ENCODE assay signal across 14 mouse cellular contexts in the genomic region with DNA sequence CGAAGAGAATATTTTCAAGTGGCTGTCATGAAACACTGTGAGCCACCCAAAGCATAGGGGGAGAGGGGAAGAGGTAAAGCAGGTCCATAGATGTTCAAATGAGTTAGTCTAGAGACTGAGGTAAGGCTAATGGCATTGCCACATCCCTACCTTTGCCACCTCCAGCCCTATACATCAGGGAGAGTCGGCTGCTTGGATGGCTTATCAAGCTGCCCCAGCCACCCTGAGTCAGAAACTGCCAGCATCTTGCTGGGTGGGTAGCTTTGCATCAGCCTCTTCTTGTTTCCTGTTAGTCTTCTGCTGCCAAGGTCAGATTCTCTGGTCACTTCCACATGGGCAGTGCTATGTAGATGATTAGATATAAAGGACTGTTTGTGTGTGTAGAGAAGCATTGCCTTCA.
DNase-seq lines count a peak whose midpoint lies in the region; ATAC-seq lines count a peak whose summit lies in the region.
"Had no signal": no experiment of that assay in that cellular context is flagged by ENCODE, and none has a peak within 500 bp of the region (broad histone marks: within the 10 kb centered on the region; RNA-seq: fewer than 3 reads in every experiment).

No protein-coding gene starts in this region.

- WGBS in liver, embryonic 11.5 days: 61% methylated on average over 2 of the region's 2 CpGs
- 92% methylated on average over 2 of the region's 2 CpGs for WGBS in neural tube, embryonic 15.5 days
- WGBS in midbrain, embryonic 16.5 days: 86% methylated on average over 2 of the region's 2 CpGs

- H3K9ac ChIP-seq in liver, embryonic 11.5 days (ENCODE audit: low read depth, low read length): no peak overlapping the region
- H3K9ac ChIP-seq in neural tube, embryonic 15.5 days (replicated peaks): no peak overlapping the region
- no peak overlapping the region for H3K9ac ChIP-seq in midbrain, embryonic 16.5 days (ENCODE audit: low read depth, low read length)
- H3K9ac ChIP-seq: lung, embryonic 15.5 days had no signal

- peak; percentile 78 for ATAC-seq in liver, embryonic 11.5 days (replicated peaks; ENCODE audit: low FRiP score)
- ATAC-seq in megakaryocyte-erythroid progenitor cell, adult 5-6 weeks (replicated peaks; ENCODE audit: low FRiP score, low TSS enrichment, poor library complexity, severe bottlenecking): peak; percentile 79
- ATAC-seq in neural tube, embryonic 15.5 days (ENCODE audit: low FRiP score): no peak
- no peak for ATAC-seq in midbrain, embryonic 16.5 days
- ATAC-seq: CD4-positive, CD25-positive, alpha-beta regulatory T cell, adult 4 months had no signal

- H3K9me3 ChIP-seq in liver, embryonic 11.5 days (ENCODE audit: control insufficient read depth, low read length): no peaks in the 10 kb centered on the region
- H3K9me3 ChIP-seq in neural tube, embryonic 15.5 days (replicated peaks): no peaks in the 10 kb centered on the region
- H3K9me3 ChIP-seq in midbrain, embryonic 16.5 days (replicated peaks; ENCODE audit: control insufficient read depth, low read length, poor library complexity, severe bottlenecking): no peaks in the 10 kb centered on the region
- H3K9me3 ChIP-seq: lung, embryonic 15.5 days had no signal

- H3K4me2 ChIP-seq in liver, embryonic 11.5 days: peak overlapping the region; percentile 42; the same call in 1 of the 2 replicates
- no peak overlapping the region for H3K4me2 ChIP-seq in neural tube, embryonic 15.5 days
- H3K4me2 ChIP-seq in midbrain, embryonic 16.5 days (ENCODE audit: low read length): no peak overlapping the region
- H3K4me2 ChIP-seq: lung, embryonic 15.5 days had no signal

- DNase-seq in spleen, adult 12 weeks (ENCODE audit: low spot score): peak; percentile 56
- DNase-seq in spleen, adult 18-20 months: no peak
- no peak for DNase-seq in liver, embryonic 11.5 days (ENCODE audit: low spot score)
- no peak for DNase-seq in gastrocnemius, postnatal 25 days
- DNase-seq in thymus, postnatal 10 days (ENCODE audit: low spot score in 2 of 2): no peak
- DNase-seq: cerebellum, adult 8-10 months; embryo, embryonic 11 days; kidney, postnatal 14 days; left cerebral cortex, postnatal 4 days had no signal

- H3K4me1 ChIP-seq in liver, embryonic 11.5 days (replicated peaks; ENCODE audit: control insufficient read depth, insufficient read depth, low read length): peaks cover 36% of the 10 kb centered on the region
- H3K4me1 ChIP-seq in neural tube, embryonic 15.5 days: no peaks in the 10 kb centered on the region
- H3K4me1 ChIP-seq in midbrain, embryonic 16.5 days (ENCODE audit: control insufficient read depth, insufficient read depth, low read length): no peaks in the 10 kb centered on the region
- H3K4me1 ChIP-seq: lung, embryonic 15.5 days had no signal

- no peak overlapping the region for H3K4me3 ChIP-seq in liver, embryonic 11.5 days (ENCODE audit: low read depth, low read length)
- no peak overlapping the region for H3K4me3 ChIP-seq in neural tube, embryonic 15.5 days (replicated peaks)
- no peak overlapping the region for H3K4me3 ChIP-seq in midbrain, embryonic 16.5 days (ENCODE audit: low read depth, low read length)
- H3K4me3 ChIP-seq: lung, embryonic 15.5 days had no signal

- no peaks in the 10 kb centered on the region for H3K27me3 ChIP-seq in liver, embryonic 11.5 days (replicated peaks; ENCODE audit: control insufficient read depth, insufficient read depth, low read length)
- no peaks in the 10 kb centered on the region for H3K27me3 ChIP-seq in neural tube, embryonic 15.5 days (replicated peaks)
- H3K27me3 ChIP-seq in midbrain, embryonic 16.5 days (ENCODE audit: control insufficient read depth, insufficient read depth, low read depth, low read length): no peaks in the 10 kb centered on the region
- H3K27me3 ChIP-seq: lung, embryonic 15.5 days had no signal

- no peak overlapping the region for H3K27ac ChIP-seq in liver, embryonic 11.5 days (ENCODE audit: low read depth, low read length)
- no peak overlapping the region for H3K27ac ChIP-seq in neural tube, embryonic 15.5 days (replicated peaks)
- H3K27ac ChIP-seq in midbrain, embryonic 16.5 days (ENCODE audit: low read length): no peak overlapping the region
- H3K27ac ChIP-seq: lung, embryonic 15.5 days had no signal

- no peaks in the 10 kb centered on the region for H3K36me3 ChIP-seq in liver, embryonic 11.5 days (ENCODE audit: control insufficient read depth, insufficient read depth, low read length)
- H3K36me3 ChIP-seq in neural tube, embryonic 15.5 days: no peaks in the 10 kb centered on the region
- no peaks in the 10 kb centered on the region for H3K36me3 ChIP-seq in midbrain, embryonic 16.5 days (ENCODE audit: control insufficient read depth, insufficient read depth, low read length)
- H3K36me3 ChIP-seq: lung, embryonic 15.5 days had no signal

Comparison
In these comparisons a context has a peak if more than half of its experiments do, and no peak if none do; other contexts are left out.
1. ATAC-seq: peak in liver, embryonic 11.5 days (single experiment) and megakaryocyte-erythroid progenitor cell, adult 5-6 weeks (single experiment); none in neural tube, embryonic 15.5 days (single experiment) and midbrain, embryonic 16.5 days (single experiment).